13 mouse cellular contexts compared by ENCODE assay signal in the genomic region with DNA sequence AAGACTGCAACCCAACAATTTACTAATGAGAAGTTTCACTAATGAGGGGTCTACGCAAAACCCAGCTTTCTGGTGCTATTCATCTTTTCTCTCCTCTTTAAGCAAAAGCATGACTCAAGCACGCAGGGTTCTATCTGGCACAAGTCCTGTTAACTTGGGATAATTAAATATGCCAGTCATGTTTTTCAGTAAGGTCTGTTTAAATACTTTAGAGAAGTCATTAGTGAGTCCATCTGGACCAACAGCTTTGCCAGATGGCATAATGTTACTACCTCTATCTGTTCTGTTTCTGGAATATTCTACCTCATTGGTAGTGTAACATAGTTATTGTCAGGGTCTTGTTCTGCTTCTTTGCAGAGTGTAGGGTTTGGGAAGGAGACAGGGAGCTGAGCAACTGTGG.
DNase-seq lines count a peak whose midpoint lies in the region; ATAC-seq lines count a peak whose summit lies in the region.
"Had no signal": no experiment of that assay in that cellular context is flagged by ENCODE, and none has a peak within 500 bp of the region (broad histone marks: within the 10 kb centered on the region; RNA-seq: fewer than 3 reads in every experiment).

No protein-coding gene starts in this region.

- H3K9me3 ChIP-seq in hindbrain, embryonic 16.5 days (ENCODE audit: control insufficient read depth, low read length) = no peaks in the 10 kb centered on the region
- H3K9me3 ChIP-seq in hindbrain, embryonic 13.5 days = no peaks in the 10 kb centered on the region
- H3K9me3 ChIP-seq: embryonic facial prominence, embryonic 13.5 days; liver, embryonic 13.5 days had no signal

- H3K27ac ChIP-seq in hindbrain, embryonic 16.5 days (ENCODE audit: low read depth, low read length) = no peak overlapping the region
- H3K27ac ChIP-seq in hindbrain, embryonic 13.5 days = no peak overlapping the region
- H3K27ac ChIP-seq: embryonic facial prominence, embryonic 13.5 days; liver, embryonic 13.5 days had no signal

- no peaks in the 10 kb centered on the region for H3K4me1 ChIP-seq in hindbrain, embryonic 16.5 days (ENCODE audit: control insufficient read depth, insufficient read depth, low read depth, low read length)
- H3K4me1 ChIP-seq in hindbrain, embryonic 13.5 days (replicated peaks) = no peaks in the 10 kb centered on the region
- H3K4me1 ChIP-seq: embryonic facial prominence, embryonic 13.5 days; liver, embryonic 13.5 days had no signal

- no peaks in the 10 kb centered on the region for H3K36me3 ChIP-seq in hindbrain, embryonic 16.5 days (ENCODE audit: control insufficient read depth, insufficient read depth, low read length)
- H3K36me3 ChIP-seq in hindbrain, embryonic 13.5 days = no peaks in the 10 kb centered on the region
- H3K36me3 ChIP-seq: embryonic facial prominence, embryonic 13.5 days; liver, embryonic 13.5 days had no signal

- WGBS in hindbrain, embryonic 16.5 days = 60% methylated on average over 2 of the region's 2 CpGs
- 74% methylated on average over 2 of the region's 2 CpGs for WGBS in hindbrain, embryonic 13.5 days

- peak; percentile 9 for DNase-seq in right cerebral cortex, postnatal 25 days
- DNase-seq in right cerebral cortex, postnatal 14 days = no peak
- DNase-seq in layer of hippocampus, adult 11-12 months (ENCODE audit: low spot score) = peak; percentile 75
- peak; percentile 64 for DNase-seq in telencephalon, adult 2 months (ENCODE audit: low read depth, low spot score)
- DNase-seq in urinary bladder, postnatal 25 days (ENCODE audit: low spot score) = no peak
- no peak for DNase-seq in adrenal gland, postnatal 14 days
- DNase-seq: gastrocnemius, postnatal 25 days; kidney, postnatal 10 days; liver, embryonic 13.5 days had no signal

- H3K4me3 ChIP-seq in hindbrain, embryonic 16.5 days (ENCODE audit: low read length) = no peak overlapping the region
- H3K4me3 ChIP-seq in hindbrain, embryonic 13.5 days = no peak overlapping the region
- H3K4me3 ChIP-seq: embryonic facial prominence, embryonic 13.5 days; liver, embryonic 13.5 days had no signal

- H3K4me2 ChIP-seq in hindbrain, embryonic 16.5 days (ENCODE audit: low read length) = no peak overlapping the region
- H3K4me2 ChIP-seq in hindbrain, embryonic 13.5 days = no peak overlapping the region
- H3K4me2 ChIP-seq: embryonic facial prominence, embryonic 13.5 days; liver, embryonic 13.5 days had no signal

- no peak overlapping the region for H3K9ac ChIP-seq in hindbrain, embryonic 16.5 days (ENCODE audit: low read depth, low read length)
- no peak overlapping the region for H3K9ac ChIP-seq in hindbrain, embryonic 13.5 days
- H3K9ac ChIP-seq: embryonic facial prominence, embryonic 13.5 days; liver, embryonic 13.5 days had no signal

- ATAC-seq in hindbrain, embryonic 16.5 days = peak; percentile 65
- ATAC-seq in hindbrain, embryonic 13.5 days (ENCODE audit: low FRiP score) = no peak
- ATAC-seq: lung, postnatal 0 days had no signal

- no peaks in the 10 kb centered on the region for H3K27me3 ChIP-seq in hindbrain, embryonic 16.5 days (replicated peaks; ENCODE audit: control insufficient read depth, insufficient read depth, low read length)
- H3K27me3 ChIP-seq in hindbrain, embryonic 13.5 days = no peaks in the 10 kb centered on the region
- H3K27me3 ChIP-seq: embryonic facial prominence, embryonic 13.5 days; liver, embryonic 13.5 days had no signal

Comparison
In these comparisons a context has a peak if more than half of its experiments do, and no peak if none do; other contexts are left out.
1. DNase-seq: peak in right cerebral cortex, postnatal 25 days (single experiment), layer of hippocampus, adult 11-12 months (single experiment) and telencephalon, adult 2 months (single experiment); none in right cerebral cortex, postnatal 14 days (single experiment), urinary bladder, postnatal 25 days (single experiment) and adrenal gland, postnatal 14 days (single experiment).